Mouse (Mus musculus) liver, adult (tissue): Measurements from ENCODE around the gene Gmnn.

Source experiments
- GATA4 ChIP-seq: IDR thresholded peaks from 2 replicates; pipeline ENCODE4 v1.6.1; 2014; ENCODE audit warnings: mild to moderate bottlenecking, low read length; ENCODE audit not compliant: insufficient replicate concordance

Gmnn gene

GRCm38 (mm10) chr13:24729128-24729527, 32.6 kb downstream of the Gmnn start:
- no peak for TF ChIP-seq GATA4

- TF ChIP-seq GATA4: no peak
Measured at GRCm38 (mm10) chr13:24724395-24724759, 37.3 kb downstream of the Gmnn start.

- TF ChIP-seq GATA4: no peak
Measured at GRCm38 (mm10) chr13:24723699-24724394, 37.9 kb downstream of the Gmnn start.

- TF ChIP-seq GATA4: no peak
Measured at GRCm38 (mm10) chr13:24721502-24721901, 40.2 kb downstream of the Gmnn start.

GRCm38 (mm10) chr13:24717677-24718076, 44.0 kb downstream of the Gmnn start:
- TF ChIP-seq GATA4: no peak

- TF ChIP-seq GATA4: no peak
Measured at GRCm38 (mm10) chr13:24716441-24716840, 45.3 kb downstream of the Gmnn start.

- no peak for TF ChIP-seq GATA4
Measured at GRCm38 (mm10) chr13:24715601-24716000, 46.1 kb downstream of the Gmnn start.

- TF ChIP-seq GATA4: no peak
Measured at GRCm38 (mm10) chr13:24714360-24714885, 47.3 kb downstream of the Gmnn start.

GRCm38 (mm10) chr13:24713434-24714000, 48.2 kb downstream of the Gmnn start:
- TF ChIP-seq GATA4: no peak

GRCm38 (mm10) chr13:24712581-24713130, 49.1 kb downstream of the Gmnn start:
- TF ChIP-seq GATA4: no peak

GRCm38 (mm10) chr13:24710968-24711367, 50.8 kb downstream of the Gmnn start:
- TF ChIP-seq GATA4: no peak

GRCm38 (mm10) chr13:24709656-24710396, 51.9 kb downstream of the Gmnn start:
- TF ChIP-seq GATA4: no peak

- TF ChIP-seq GATA4: no peak
Measured at GRCm38 (mm10) chr13:24702128-24702527, 59.6 kb downstream of the Gmnn start.
